Mouse (Mus musculus) intestine, embryonic 14.5 days (tissue): Measurements from ENCODE around the gene Tgm4. TPM values are rescaled to one million over a fixed set of nuclear protein-coding genes. Genes with fewer than 3 reads are reported as not detected.

Experiments used
- ATAC-seq: fragments of 200-750 bp; cut with Nextera tagmentation; replicated peaks from 2 replicates; pipeline ENCODE4 v1.8.0; 2017; ENCODE audit warnings: low read depth, moderate number of reproducible peaks, moderate TSS enrichment, moderate library complexity; ENCODE audit not compliant: low FRiP score, low TSS enrichment
- DNase-seq: peaks from one replicate; pipeline ENCODE4 v3.0.0-alpha.2; 2018; ENCODE audit warnings: low spot score
- H3K27ac ChIP-seq: fragments of 300-500 bp; sonication (generic); 2 replicates; pipeline ENCODE4 v1.5.1; 2014; ENCODE audit warnings: low read depth, mild to moderate bottlenecking, control low read depth
- H3K27me3 ChIP-seq: fragments of 300-500 bp; sonication (generic); replicated peaks from 2 replicates; pipeline ENCODE4 v1.6.1; 2014; ENCODE audit warnings: low read length, control low read depth; ENCODE audit not compliant: control insufficient read depth, insufficient read depth
- H3K36me3 ChIP-seq: fragments of 300-500 bp; sonication (generic); 2 replicates; pipeline ENCODE4 v1.6.1; 2014; ENCODE audit warnings: low read length, control low read depth; ENCODE audit not compliant: control insufficient read depth, insufficient read depth
- H3K4me1 ChIP-seq: fragments of 300-500 bp; sonication (generic); replicated peaks from 2 replicates; pipeline ENCODE4 v1.6.1; 2014; ENCODE audit warnings: low read length, control low read depth, mixed read lengths; ENCODE audit not compliant: control insufficient read depth, insufficient read depth
- H3K4me2 ChIP-seq: fragments of 300-500 bp; sonication (generic); 2 replicates; pipeline ENCODE4 v1.6.1; 2014; ENCODE audit warnings: low read length
- H3K4me3 ChIP-seq: fragments of 300-500 bp; sonication (generic); 2 replicates; pipeline ENCODE4 v1.5.1; 2014; ENCODE audit warnings: low read depth, low read length, control low read depth, mixed read lengths
- H3K9ac ChIP-seq: fragments of 300-500 bp; sonication (generic); 2 replicates; pipeline ENCODE4 v1.6.1; 2014; ENCODE audit warnings: mild to moderate bottlenecking, low read length
- H3K9me3 ChIP-seq: fragments of 300-500 bp; sonication (generic); 2 replicates; pipeline ENCODE4 v1.6.1; 2016; ENCODE audit warnings: low read length, control low read depth; ENCODE audit not compliant: control insufficient read depth
- WGBS: fragments of 180-500 bp; shearing (Covaris S2); extraction: QIAGEN DNeasy Blood & Tissue Kit; methylation state at CpG from one replicate; pipeline ENCODE4 v1.1.7; 2014; 5-methylcytosine and 5-hydroxymethylcytosine counted together
- polyA plus RNA-seq: library from polyadenylated mRNA; unstranded; fragments of >200 nt; fragmentation: Nextera tagmentation; extraction: Ambion mirVana; gene quantifications from 2 replicates; pipeline ENCODE4 v1.2.1, GENCODE M21; 2014

The Tgm4 gene
- polyA plus RNA-seq, 1 experiment from 2014 or later, result not detected

DNA sequence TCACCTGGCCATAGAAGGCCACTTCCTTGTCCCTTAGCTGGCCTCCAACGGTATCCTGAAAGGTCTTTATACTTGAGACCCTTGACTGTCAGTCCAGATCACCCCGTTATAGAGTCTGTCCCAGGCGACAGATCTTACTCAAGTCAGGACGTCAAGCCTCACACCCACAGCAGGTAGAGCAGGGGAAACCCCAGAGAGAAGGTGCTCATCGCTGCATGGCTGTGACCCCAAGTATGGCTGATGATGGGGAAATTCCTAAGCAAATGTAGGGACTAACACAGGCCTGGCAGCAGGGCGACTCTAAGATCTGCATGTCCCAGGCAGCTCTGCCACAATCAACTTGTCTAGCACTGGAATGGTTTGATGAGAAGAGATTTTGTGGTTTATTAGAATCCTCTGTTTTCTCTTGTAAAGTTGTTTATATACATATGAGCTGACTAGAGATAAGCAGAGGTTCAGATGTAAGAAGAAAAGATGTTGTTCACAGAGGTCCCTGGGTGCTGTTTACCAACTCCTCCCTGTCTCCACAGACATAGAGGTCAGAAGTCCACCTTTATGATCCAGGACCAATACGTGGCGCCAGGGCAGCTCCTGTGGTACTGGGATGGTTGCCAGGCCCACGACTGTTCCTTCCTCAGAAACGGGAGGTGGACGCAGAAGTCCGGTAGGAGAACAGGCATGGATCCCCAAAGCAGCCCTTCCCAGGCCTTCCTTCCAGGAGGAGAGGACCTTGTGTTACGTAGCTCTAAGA lies 2.9 kb upstream of the Tgm4 start:
- Histone ChIP-seq H3K36me3 (no peaks in the 10 kb centered on the region), H3K4me1 (no peaks in the 10 kb centered on the region), H3K4me3 (no peak overlapping the region), H3K27me3 (no peaks in the 10 kb centered on the region), H3K9me3 (no peaks in the 10 kb centered on the region), H3K9ac (no peak overlapping the region), H3K27ac (no peak overlapping the region), H3K4me2 (no peak overlapping the region)
- ATAC-seq (no peak), DNase-seq (no peak)
- WGBS, result 76% methylated on average over 13 of the region's 13 CpGs

DNA sequence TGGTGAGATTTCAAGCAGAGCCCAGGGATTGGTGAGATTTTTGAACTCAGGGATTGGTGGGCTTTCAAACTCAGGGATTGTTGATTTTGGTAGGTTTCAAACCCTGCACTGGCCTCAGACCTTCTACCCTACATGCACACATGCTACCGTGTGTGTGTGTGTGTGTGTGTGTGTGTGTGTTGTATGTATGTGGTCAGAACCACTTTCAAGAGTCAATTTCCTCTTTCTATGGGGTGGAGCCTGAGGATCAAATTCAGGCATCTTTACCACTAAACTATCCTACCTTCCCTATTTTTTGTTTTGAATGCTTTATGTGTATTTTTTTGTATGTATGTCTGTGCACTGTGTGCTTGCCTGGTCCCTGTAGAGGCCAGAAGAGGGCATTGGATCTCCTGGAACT lies 13.1 kb downstream of the Tgm4 start:
- H3K36me3 ChIP-seq, result no peaks in the 10 kb centered on the region
- H3K4me1 ChIP-seq, result no peaks in the 10 kb centered on the region
- H3K4me3 ChIP-seq, result no peak overlapping the region
- DNase-seq (no peak), ATAC-seq (no peak)
- no peak overlapping the region for H3K4me2 ChIP-seq
- H3K27me3 ChIP-seq, result no peaks in the 10 kb centered on the region
- no peak overlapping the region for H3K27ac ChIP-seq
- WGBS, result 100% methylated on average over 1 of the region's 1 CpGs
- H3K9me3 ChIP-seq, result no peaks in the 10 kb centered on the region
- no peak overlapping the region for H3K9ac ChIP-seq

DNA sequence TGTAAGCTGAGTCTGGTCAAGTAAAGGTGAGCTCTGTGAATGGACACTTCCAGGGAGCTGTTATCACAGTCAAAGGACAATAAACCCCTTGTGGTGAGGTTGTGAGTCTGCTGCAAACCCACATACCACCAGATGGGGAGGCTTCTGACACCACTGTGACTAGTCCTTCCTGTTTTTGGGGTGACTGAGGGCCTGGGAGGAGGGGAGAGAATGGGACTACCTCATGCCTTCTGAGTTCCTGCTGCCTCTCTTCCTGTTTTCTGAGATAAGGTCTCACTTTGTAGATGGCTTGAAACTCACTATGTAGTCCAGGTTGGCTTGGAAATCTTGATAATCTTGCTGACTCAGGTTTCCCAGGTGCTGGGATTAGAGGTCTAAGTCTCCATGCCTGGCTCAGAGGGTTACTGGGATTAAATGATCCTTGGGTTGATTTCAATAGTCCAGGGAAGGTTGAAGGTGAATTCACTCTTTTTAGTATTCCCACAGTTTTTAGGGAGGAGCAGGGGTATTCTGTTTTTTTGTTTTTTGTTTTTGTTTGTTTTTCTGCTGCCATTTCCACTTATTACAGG lies 24.3 kb downstream of the Tgm4 start:
- ATAC-seq (no peak), DNase-seq (no peak)
- no peak overlapping the region for H3K4me2 ChIP-seq
- H3K9ac ChIP-seq, result no peak overlapping the region
- H3K4me1 ChIP-seq, result no peaks in the 10 kb centered on the region
- no peaks in the 10 kb centered on the region for H3K36me3 ChIP-seq
- no peak overlapping the region for H3K27ac ChIP-seq
- no peak overlapping the region for H3K4me3 ChIP-seq
- no peaks in the 10 kb centered on the region for H3K27me3 ChIP-seq
- no peaks in the 10 kb centered on the region for H3K9me3 ChIP-seq

DNA sequence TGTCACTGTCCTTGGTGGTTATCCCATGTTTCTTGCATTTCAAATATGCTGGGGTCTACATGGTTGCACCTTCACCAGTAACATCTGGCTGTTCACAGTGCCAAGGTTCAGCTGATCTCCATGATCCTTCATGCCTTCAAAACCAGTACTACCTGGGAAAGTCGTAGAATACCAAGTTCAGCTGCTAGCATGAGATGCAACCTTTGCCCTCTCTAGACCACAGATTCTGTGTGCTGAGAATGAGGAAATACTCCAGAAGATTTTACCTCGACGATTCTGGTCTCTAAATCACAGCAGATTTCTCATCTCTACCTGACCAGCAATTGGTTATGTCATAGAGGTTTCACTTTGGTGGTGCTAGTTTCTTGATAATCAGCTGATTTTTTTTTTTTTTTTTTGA lies 25.6 kb downstream of the Tgm4 start:
- Histone ChIP-seq H3K4me3 (no peak overlapping the region), H3K4me2 (no peak overlapping the region), H3K27ac (no peak overlapping the region), H3K9ac (no peak overlapping the region), H3K4me1 (no peaks in the 10 kb centered on the region), H3K27me3 (no peaks in the 10 kb centered on the region), H3K36me3 (no peaks in the 10 kb centered on the region), H3K9me3 (no peaks in the 10 kb centered on the region)
- no peak for DNase-seq
- WGBS, result 78% methylated on average over 3 of the region's 3 CpGs
- ATAC-seq, result no peak

DNA sequence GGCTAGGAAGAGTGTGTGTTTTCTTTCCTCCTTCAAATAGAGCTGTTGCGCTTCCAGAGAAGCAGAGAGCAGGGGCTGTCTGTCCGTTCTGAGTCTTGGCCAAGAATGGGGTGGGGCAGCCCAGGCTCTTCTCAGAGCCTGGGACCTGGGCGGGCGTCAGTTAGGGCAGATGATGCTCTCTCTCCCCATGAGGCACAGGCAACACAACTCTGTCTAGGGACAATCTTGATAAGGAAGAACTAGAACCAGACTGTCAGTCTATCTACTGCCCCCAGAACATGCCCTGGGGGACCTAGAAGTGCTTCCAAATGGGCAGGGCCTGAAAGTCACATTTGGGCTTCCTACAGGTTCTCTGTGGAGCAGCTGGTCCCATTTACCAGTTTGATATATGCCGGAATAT lies 44.6 kb downstream of the Tgm4 start:
- Histone ChIP-seq H3K9ac (no peak overlapping the region), H3K36me3 (peaks cover 83% of the 10 kb centered on the region), H3K27me3 (no peaks in the 10 kb centered on the region), H3K27ac (no peak overlapping the region), H3K4me1 (no peaks in the 10 kb centered on the region), H3K4me2 (no peak overlapping the region), H3K9me3 (no peaks in the 10 kb centered on the region), H3K4me3 (no peak overlapping the region)
- no peak for DNase-seq
- ATAC-seq, result no peak
- 93% methylated on average over 5 of the region's 5 CpGs for WGBS

DNA sequence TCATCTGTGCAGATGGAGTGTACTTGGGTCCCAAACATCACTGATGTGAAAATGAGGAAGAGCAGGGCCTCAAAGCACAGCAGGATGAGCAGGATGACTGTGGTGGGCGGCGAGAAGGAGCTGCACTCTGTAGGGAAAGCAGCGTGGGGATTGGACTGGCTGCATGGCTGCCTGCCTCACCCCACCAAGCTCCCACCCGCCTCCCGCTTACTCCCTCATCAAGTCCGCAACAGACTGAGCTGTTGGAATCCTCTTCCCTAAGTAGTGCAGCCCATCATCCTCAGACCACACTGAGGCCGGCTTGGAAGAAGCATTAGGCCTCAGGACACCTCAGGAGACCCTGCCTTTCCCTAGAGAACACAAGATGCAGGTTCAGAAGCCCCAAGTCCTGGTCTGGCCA lies 45.8 kb downstream of the Tgm4 start:
- no peak overlapping the region for H3K27ac ChIP-seq
- H3K36me3 ChIP-seq, result peaks cover 87% of the 10 kb centered on the region
- H3K4me3 ChIP-seq, result no peak overlapping the region
- H3K9ac ChIP-seq, result no peak overlapping the region
- H3K4me1 ChIP-seq, result no peaks in the 10 kb centered on the region
- ATAC-seq (no peak), DNase-seq (no peak)
- no peaks in the 10 kb centered on the region for H3K27me3 ChIP-seq
- no peak overlapping the region for H3K4me2 ChIP-seq
- no peaks in the 10 kb centered on the region for H3K9me3 ChIP-seq
- WGBS, result 90% methylated on average over 6 of the region's 7 CpGs

DNA sequence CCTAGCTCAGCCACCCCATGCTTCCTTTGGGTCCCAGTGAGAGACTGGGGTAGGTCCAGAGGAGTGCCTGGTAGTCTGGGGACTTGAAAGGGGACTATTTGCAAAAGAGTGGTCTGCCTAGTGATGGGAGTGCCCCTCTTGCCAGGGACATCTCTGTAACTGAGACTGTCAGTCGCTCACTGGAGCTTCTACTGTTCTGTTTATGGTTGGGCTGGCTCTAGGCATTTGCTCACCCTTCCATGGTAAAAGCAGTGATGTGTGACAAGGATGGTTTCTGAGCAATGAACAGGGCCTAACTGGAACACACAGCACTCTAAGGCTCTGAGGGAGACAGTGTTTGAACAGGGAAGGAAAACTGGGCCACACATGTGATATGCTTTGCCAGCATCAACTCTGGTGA lies 46.3 kb downstream of the Tgm4 start:
- Histone ChIP-seq H3K9ac (no peak overlapping the region), H3K9me3 (no peaks in the 10 kb centered on the region), H3K4me3 (no peak overlapping the region), H3K27ac (no peak overlapping the region), H3K4me1 (no peaks in the 10 kb centered on the region), H3K4me2 (no peak overlapping the region), H3K36me3 (peaks cover 91% of the 10 kb centered on the region), H3K27me3 (no peaks in the 10 kb centered on the region)
- WGBS, result 80% methylated on average over 1 of the region's 1 CpGs
- ATAC-seq, result no peak
- no peak for DNase-seq

DNA sequence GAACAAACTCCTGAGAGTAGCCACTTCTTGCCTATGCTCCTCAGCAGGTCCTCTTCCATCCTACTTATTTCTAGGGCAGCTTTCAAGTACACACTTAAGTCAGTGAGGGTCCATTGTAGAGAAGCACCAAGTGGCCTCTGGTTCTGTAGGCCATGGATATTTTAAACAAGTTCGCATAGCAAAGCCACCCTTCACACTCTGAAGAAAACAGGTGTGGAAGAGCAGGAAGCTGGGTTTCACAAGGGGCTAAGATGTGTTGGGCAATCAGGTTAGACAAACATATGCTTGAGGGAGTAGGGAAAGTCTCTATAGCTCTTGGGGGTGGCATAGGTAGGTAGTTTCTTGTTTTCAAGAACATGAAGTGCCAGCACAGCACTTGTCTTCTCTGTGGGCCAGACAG lies 50.8 kb downstream of the Tgm4 start:
- Histone ChIP-seq H3K27ac (no peak overlapping the region), H3K4me1 (no peaks in the 10 kb centered on the region), H3K9ac (no peak overlapping the region), H3K9me3 (no peaks in the 10 kb centered on the region), H3K27me3 (no peaks in the 10 kb centered on the region), H3K36me3 (peaks cover 96% of the 10 kb centered on the region), H3K4me3 (no peak overlapping the region), H3K4me2 (no peak overlapping the region)
- ATAC-seq, result no peak
- no peak for DNase-seq
- 79% methylated on average over 1 of the region's 1 CpGs for WGBS

DNA sequence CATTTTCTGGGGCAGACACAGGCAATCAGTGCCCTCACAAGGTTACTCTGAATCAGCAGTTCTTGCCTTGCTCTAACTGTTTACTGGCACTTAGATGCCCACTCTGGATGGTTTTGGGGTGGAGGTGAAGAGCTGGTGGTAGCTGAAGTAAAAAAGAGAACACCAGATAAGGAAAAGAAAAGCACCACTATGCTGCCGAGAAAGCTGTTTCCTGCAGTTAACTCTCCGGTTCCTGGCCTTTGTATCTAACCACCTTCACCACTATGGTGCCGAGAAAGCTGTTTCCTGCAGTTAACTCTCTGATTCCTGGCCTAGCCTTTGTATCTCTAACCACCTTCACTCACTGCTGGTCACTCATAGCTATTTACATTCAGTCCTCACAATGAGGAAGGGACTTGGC lies 53.0 kb downstream of the Tgm4 start:
- H3K36me3 ChIP-seq, result peaks cover 81% of the 10 kb centered on the region
- WGBS, result 72% methylated on average over 3 of the region's 3 CpGs
- DNase-seq, result no peak

More for the DNA sequence above, 53.0 kb downstream of the Tgm4 start:
- Histone ChIP-seq H3K9me3 (no peaks in the 10 kb centered on the region), H3K4me3 (no peak overlapping the region), H3K4me1 (no peaks in the 10 kb centered on the region), H3K4me2 (no peak overlapping the region), H3K9ac (no peak overlapping the region), H3K27ac (no peak overlapping the region), H3K27me3 (no peaks in the 10 kb centered on the region)
- ATAC-seq, result no peak
